Mouse (Mus musculus) neutrophil, adult 65 days (primary cell): ENCODE data around the gene Olfr622. TPM values are rescaled to one million over a fixed set of nuclear protein-coding genes. Genes with fewer than 3 reads are reported as not detected.

Experiments
- total RNA-seq: library from RNA; stranded (reverse); gene quantifications from 2 replicates; pipeline ENCODE4 v1.2.4, GENCODE M21; 2023

Gene Olfr622
- not detected in 2 replicates for total RNA-seq

GRCm38 (mm10) chr7:103642602-103643001 is at the start of gene Olfr622:
Olfr622 (minus strand) TSS chr7:103642702.

GRCm38 (mm10) chr7:103682420-103682819 is 39.9 kb upstream of the Olfr622 start, which contains the start of gene Olfr625-ps1:
Olfr625-ps1 (plus strand) TSS chr7:103682720.

GRCm38 (mm10) chr7:103671091-103671490 is 28.6 kb upstream of the Olfr622 start, which contains the start of gene Olfr624:
Olfr624 (minus strand) TSS chr7:103671191.

GRCm38 (mm10) chr7:103663598-103663997 is 21.1 kb upstream of the Olfr622 start, which contains the start of gene Olfr623:
Olfr623 (minus strand) TSS chr7:103663698.

GRCm38 (mm10) chr7:103612434-103612833 is 30.1 kb downstream of the Olfr622 start, which contains the start of gene Olfr620:
Olfr620 (minus strand) TSS chr7:103612534.

GRCm38 (mm10) chr7:103600275-103600674 is 42.2 kb downstream of the Olfr622 start, which contains the start of gene Olfr619:
Olfr619 (plus strand) TSS chr7:103600575.

GRCm38 (mm10) chr7:103589803-103590202 is 52.7 kb downstream of the Olfr622 start, which contains the start of gene Olfr618:
Olfr618 (plus strand) TSS chr7:103590103.

Other genes starting within 250 kb of the Olfr622 start
- gene Usp17lc, start 227.6 kb downstream of the Olfr622 start, total RNA-seq: not detected in 2 replicates
- not detected in 2 replicates for gene Olfr605, start 197.3 kb downstream of the Olfr622 start, total RNA-seq
- not detected in 2 replicates for gene Olfr606, start 193.7 kb downstream of the Olfr622 start, total RNA-seq
- not detected in 2 replicates for gene Olfr607, start 178.6 kb downstream of the Olfr622 start, total RNA-seq
- not detected in 2 replicates for gene Olfr608, start 172.8 kb downstream of the Olfr622 start, total RNA-seq
- gene Olfr609, start 144.6 kb downstream of the Olfr622 start, total RNA-seq: not detected in 2 replicates
- gene Olfr610, start 130.6 kb downstream of the Olfr622 start, total RNA-seq: not detected in 2 replicates
- not detected in 2 replicates for gene Olfr611, start 121.9 kb downstream of the Olfr622 start, total RNA-seq
- not detected in 2 replicates for gene Olfr612, start 100.0 kb downstream of the Olfr622 start, total RNA-seq
- gene Olfr613, start 94.6 kb downstream of the Olfr622 start, total RNA-seq: not detected in 2 replicates
- gene Olfr615, start 86.6 kb downstream of the Olfr622 start, total RNA-seq: not detected in 2 replicates
- not detected in 2 replicates for gene Olfr616, start 73.6 kb downstream of the Olfr622 start, total RNA-seq
- gene Olfr617, start 69.6 kb downstream of the Olfr622 start, total RNA-seq: not detected in 2 replicates
- not detected in 2 replicates for gene Olfr618, start 52.6 kb downstream of the Olfr622 start, total RNA-seq
- gene Olfr619, start 42.1 kb downstream of the Olfr622 start, total RNA-seq: not detected in 2 replicates
- not detected in 2 replicates for gene Olfr620, start 30.2 kb downstream of the Olfr622 start, total RNA-seq
- not detected in 2 replicates for gene Olfr623, start 21.0 kb upstream of the Olfr622 start, total RNA-seq
- not detected in 2 replicates for gene Olfr624, start 28.5 kb upstream of the Olfr622 start, total RNA-seq
- gene Olfr625-ps1, start 40.0 kb upstream of the Olfr622 start, total RNA-seq: not detected in 2 replicates
- not detected in 2 replicates for gene Olfr243, start 72.0 kb upstream of the Olfr622 start, total RNA-seq
- not detected in 2 replicates for gene Olfr628, start 87.7 kb upstream of the Olfr622 start, total RNA-seq
- not detected in 2 replicates for gene Olfr629, start 102.2 kb upstream of the Olfr622 start, total RNA-seq
- not detected in 2 replicates for gene Olfr630, start 114.6 kb upstream of the Olfr622 start, total RNA-seq
- not detected in 2 replicates for gene Olfr69, start 128.9 kb upstream of the Olfr622 start, total RNA-seq
- gene Olfr68, start 137.0 kb upstream of the Olfr622 start, total RNA-seq: not detected in 2 replicates
- gene Olfr67, start 149.1 kb upstream of the Olfr622 start, total RNA-seq: not detected in 2 replicates
- gene Hbb-bt, start 171.3 kb upstream of the Olfr622 start, total RNA-seq: 16.2 and 21.8 TPM in 2 replicates
- gene Hbb-bs, start 185.4 kb upstream of the Olfr622 start, total RNA-seq: 59.0 and 111 TPM in 2 replicates
- gene Hbb-bh2, start 197.8 kb upstream of the Olfr622 start, total RNA-seq: not detected in 2 replicates
- gene Hbb-bh1, start 200.5 kb upstream of the Olfr622 start, total RNA-seq: not detected in 2 replicates
- gene Hbb-y, start 210.5 kb upstream of the Olfr622 start, total RNA-seq: not detected in 2 replicates
- gene Olfr66, start 243.6 kb upstream of the Olfr622 start, total RNA-seq: not detected in 2 replicates